Mouse (Mus musculus): Measurements from ENCODE around the gene Tspan5. TPM values are rescaled to one million over a fixed set of nuclear protein-coding genes. Genes with fewer than 3 reads are reported as not detected.

The Tspan5 gene
- polyA plus RNA-seq, 1 experiment, result 6.7 TPM

DNA sequence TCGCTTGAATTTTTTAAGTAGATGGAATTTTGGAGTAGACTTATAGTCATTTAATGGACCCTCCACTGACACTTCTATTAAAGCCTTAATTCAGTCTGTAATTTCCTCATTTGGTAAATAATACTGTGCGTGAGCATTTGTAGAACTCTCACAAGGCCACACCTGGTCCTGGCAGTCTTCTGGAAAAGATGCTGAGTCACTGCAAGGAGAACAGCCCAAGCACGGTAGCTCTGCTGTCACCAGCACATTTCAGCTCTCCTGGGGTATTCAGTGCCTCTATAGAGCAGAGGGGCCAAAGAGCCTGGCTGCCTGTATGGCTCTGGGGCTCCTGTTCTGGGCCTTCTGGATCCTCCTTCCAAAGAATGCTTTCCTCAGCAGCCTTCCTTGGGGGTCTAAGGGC lies 11.2 kb upstream of the Tspan5 start:
- Histone ChIP-seq H3K27ac (replicated peaks; ENCODE audit: low read depth, low read length) (no peak overlapping the region), H3K4me1 (ENCODE audit: control insufficient read depth, insufficient read depth, insufficient read length, low read length) (no peaks in the 10 kb centered on the region), H3K4me3 (ENCODE audit: insufficient read depth, low read depth, low read length) (no peak overlapping the region)

DNA sequence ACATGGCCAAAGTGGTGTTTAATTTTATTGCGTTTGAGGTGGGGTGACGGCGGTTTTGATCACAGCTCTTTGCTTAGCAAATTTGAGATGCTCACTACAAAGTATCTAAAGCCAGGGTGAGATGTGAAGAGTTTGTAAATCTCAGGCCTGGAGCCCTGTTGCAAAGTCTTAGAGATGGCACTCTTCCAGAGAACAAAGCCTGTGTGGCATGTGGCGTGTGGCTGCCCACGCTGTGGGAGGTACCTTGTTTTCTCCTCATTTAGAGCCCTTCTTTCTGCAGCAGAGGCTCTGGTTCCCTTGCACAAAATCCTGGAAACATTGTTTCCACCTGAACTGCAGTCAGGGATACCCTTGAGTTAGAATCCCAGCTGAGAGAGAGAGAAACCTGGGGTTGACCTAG lies 6.2 kb upstream of the Tspan5 start:
- H3K4me1 ChIP-seq (ENCODE audit: control insufficient read depth, insufficient read depth, insufficient read length, low read length), result no peaks in the 10 kb centered on the region
- no peak overlapping the region for H3K27ac ChIP-seq (replicated peaks; ENCODE audit: low read depth, low read length)
- no peak overlapping the region for H3K4me3 ChIP-seq (ENCODE audit: insufficient read depth, low read depth, low read length)

DNA sequence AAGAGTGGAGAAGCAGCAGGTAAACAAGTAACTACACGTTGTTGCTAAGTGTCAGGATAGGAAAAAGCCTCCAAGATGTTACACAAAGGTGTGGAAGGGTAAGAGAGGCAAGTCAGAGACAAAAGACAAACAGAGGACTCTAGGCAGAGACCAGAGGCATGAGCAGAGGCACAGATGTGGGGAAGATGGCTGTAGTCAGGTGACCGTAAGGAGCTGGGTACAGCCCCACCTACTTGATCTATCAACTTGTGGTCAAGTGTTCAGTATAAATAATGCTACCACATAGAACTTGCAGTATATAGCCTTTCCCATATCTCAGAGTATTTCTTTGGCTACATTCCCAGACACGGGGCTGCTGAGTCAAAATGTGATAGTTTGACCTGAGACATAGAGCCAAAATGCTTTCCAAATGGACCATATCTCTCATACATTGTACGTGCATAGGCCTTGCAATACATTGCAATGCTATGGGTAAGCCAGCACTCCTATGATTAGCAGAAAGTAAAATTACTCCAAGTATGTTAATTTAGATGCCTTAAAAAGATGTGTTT lies 2.8 kb upstream of the Tspan5 start:
- peaks cover 7% of the 10 kb centered on the region; the same call in 1 of the 2 replicates for H3K4me1 ChIP-seq (ENCODE audit: control insufficient read depth, insufficient read depth, insufficient read length, low read length)
- H3K4me3 ChIP-seq (ENCODE audit: insufficient read depth, low read depth, low read length), result no peak overlapping the region
- no peak overlapping the region for H3K27ac ChIP-seq (replicated peaks; ENCODE audit: low read depth, low read length)

DNA sequence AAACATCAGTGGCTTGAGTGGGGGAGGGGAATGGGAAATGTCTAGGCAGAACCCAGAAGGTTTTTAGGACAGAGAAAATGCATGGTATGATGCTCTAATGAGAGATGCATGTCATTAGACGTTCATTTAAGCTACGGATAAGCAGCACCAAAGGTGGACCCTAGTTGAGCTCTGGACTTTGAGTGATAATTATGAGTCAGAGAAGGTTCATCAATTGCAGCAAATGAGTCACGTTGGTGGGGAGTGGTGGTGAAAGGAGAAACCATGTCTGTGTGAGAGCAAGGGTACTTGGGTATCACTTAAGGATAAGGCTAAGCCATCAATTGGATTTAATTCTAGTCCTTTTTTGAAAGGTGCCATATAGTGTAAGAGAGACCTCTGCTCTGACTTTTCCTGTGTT lies 1.7 kb upstream of the Tspan5 start:
- Histone ChIP-seq H3K27ac (replicated peaks; ENCODE audit: low read depth, low read length) (no peak overlapping the region), H3K4me1 (ENCODE audit: control insufficient read depth, insufficient read depth, insufficient read length, low read length) (peaks cover 7% of the 10 kb centered on the region; the same call in 1 of the 2 replicates), H3K4me3 (ENCODE audit: insufficient read depth, low read depth, low read length) (no peak overlapping the region)

DNA sequence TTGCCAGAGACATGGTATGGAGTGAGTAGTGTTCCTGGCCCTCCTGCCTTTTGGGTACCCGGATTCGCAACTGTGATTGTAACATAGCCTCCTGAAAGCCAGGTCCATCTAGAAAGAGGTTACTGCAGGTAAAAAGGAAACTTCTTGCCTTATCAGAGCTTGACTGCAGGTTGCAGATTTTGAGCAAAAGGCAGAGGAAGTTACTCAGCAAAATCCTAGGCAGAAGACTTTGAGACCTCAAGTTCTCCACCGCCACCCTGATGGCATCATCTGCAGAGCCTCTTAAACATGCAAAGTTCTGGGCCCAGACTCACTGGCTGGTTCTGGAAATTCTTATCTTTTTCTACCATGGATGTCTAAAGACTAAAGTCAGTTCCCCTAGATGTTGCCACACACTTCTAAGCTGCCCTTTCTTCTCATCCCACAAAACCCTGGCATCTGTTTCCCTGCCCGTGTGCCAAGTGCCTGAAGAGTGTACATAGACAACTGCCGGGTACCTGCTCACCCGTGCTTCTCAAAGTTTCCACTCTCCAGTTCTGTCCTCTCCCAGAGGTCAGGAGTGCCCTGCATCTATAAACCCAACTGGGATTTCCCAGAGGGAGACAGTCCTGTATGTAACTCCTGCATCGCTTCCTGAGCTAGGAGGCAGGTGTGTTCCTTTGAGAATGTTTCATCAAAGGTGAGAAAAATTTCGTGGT lies 1.0 kb upstream of the Tspan5 start:
- H3K27ac ChIP-seq (replicated peaks; ENCODE audit: low read depth, low read length), result no peak overlapping the region
- peaks cover 7% of the 10 kb centered on the region; the same call in 1 of the 2 replicates for H3K4me1 ChIP-seq (ENCODE audit: control insufficient read depth, insufficient read depth, insufficient read length, low read length)
- peak overlapping the region; percentile 64 for H3K4me3 ChIP-seq (ENCODE audit: insufficient read depth, low read depth, low read length)

DNA sequence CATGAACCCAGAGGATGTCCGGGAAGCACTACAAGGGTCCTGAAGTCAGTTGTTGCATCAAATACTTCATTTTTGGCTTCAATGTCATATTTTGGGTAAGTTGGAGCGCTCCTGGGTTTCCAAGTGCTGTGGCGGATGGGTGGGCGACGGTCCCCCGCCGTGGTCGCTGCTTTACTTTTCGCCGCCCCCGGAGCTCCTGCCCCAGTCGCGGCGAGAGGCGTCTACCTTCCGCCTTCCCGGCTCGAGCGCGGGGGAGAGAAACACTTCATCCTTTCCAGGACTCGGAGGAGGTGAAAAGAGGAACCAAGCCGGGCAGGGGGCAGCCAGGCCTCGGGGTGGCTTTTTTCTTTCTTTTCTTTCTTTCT lies 553 bp downstream of the Tspan5 start:
- Histone ChIP-seq H3K4me1 (ENCODE audit: control insufficient read depth, insufficient read depth, insufficient read length, low read length) (peaks cover 7% of the 10 kb centered on the region; the same call in 1 of the 2 replicates), H3K27ac (replicated peaks; ENCODE audit: low read depth, low read length) (peak overlapping the region; percentile 31; the same call in 1 of the 2 replicates)

DNA sequence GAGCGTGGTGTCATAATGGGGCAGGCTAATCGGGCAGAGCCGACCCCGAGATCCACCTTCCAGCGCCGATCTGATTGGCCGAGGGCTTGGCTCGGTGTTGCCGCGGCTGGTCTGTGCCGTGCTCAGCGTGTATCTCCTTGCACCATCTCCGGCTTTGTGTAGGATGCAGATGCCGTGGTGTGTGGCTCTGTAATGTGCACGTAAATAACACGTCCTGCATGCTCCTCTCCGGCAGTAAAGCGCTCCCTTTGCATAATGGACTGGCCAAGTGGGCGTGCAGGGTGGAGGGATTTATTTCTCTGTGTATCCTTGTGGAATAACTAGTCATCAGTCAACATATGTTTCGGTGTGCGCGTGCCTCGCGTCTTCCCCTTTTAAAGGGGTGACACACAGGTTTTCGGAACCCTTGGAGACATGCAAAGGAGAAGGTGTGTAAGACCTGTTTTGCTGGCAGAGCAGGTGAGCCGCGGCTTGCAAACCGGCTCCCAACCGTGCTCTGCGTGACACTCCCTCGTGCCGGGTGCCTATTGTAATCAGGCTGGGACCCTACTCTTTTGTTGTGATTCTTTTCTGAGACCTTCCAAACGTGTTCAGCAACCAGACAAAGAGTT lies 1.2 kb downstream of the Tspan5 start:
- H3K4me3 ChIP-seq (ENCODE audit: insufficient read depth, low read depth, low read length), result peak overlapping the region; percentile 64
- H3K4me1 ChIP-seq (ENCODE audit: control insufficient read depth, insufficient read depth, insufficient read length, low read length), result peaks cover 7% of the 10 kb centered on the region; the same call in 1 of the 2 replicates
- no peak overlapping the region for H3K27ac ChIP-seq (replicated peaks; ENCODE audit: low read depth, low read length)

More for the DNA sequence above, 553 bp downstream of the Tspan5 start:
- H3K4me3 ChIP-seq (ENCODE audit: insufficient read depth, low read depth, low read length), result peak overlapping the region; percentile 64

DNA sequence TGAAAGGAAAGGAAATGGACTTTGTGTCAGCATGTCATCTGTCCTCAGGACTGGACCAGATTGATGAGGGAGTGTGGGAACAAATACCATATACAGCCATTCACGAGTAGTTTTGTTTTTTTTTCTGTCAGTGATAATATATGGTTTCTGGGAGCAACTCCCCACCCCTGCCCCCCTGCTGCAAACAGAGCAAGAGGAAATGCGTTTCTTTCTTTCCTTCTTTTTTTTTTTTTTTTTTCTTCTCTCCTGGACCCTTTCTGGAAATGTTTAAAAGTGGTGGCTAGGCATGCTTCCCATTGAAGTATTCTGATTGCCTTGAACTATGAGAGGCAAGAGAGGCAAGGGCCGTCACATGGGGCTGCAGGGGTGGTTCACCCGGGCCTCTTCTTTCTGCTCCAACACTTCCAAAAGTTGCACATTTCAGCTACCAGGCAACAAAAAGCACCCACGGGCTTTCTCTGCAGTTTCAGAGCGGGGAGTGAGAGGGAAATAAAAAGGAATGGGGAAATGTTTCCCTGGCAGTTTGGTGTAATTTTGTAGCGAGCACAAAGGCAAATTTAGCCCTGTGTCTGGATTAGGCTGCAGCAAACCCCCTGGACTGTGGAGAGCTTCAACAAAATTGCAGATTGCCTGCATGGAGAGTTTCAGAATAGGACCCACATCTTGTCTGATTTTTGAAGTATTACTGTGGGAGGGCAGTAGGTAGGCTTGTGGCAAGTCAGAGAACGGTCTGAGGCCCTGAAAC lies 2.2 kb downstream of the Tspan5 start:
- H3K4me1 ChIP-seq (ENCODE audit: control insufficient read depth, insufficient read depth, insufficient read length, low read length), result peaks cover 7% of the 10 kb centered on the region; the same call in 1 of the 2 replicates
- peak overlapping the region; percentile 64; the same call in 1 of the 2 replicates for H3K4me3 ChIP-seq (ENCODE audit: insufficient read depth, low read depth, low read length)
- H3K27ac ChIP-seq (replicated peaks; ENCODE audit: low read depth, low read length), result no peak overlapping the region

DNA sequence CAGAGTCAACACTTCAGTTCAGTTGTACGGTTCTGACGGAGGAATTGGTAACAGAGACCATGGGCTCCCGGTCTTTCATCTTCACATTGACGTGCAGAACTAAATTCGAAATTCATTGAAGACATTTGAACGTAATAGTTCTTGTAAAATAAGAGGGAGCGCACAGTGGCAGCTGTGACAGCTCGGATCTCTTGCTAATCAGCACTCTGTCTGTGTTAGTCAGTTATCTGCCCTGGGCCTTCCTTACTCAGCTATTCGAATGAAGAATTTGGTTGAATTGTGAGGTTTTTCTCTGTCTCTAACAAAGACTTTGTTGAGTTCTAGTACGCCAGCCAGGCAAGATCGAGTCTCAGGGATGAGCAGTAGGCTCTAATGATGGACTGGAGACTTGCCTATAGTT lies 3.1 kb downstream of the Tspan5 start:
- Histone ChIP-seq H3K27ac (replicated peaks; ENCODE audit: low read depth, low read length) (no peak overlapping the region), H3K4me1 (ENCODE audit: control insufficient read depth, insufficient read depth, insufficient read length, low read length) (peaks cover 7% of the 10 kb centered on the region; the same call in 1 of the 2 replicates), H3K4me3 (ENCODE audit: insufficient read depth, low read depth, low read length) (no peak overlapping the region)

DNA sequence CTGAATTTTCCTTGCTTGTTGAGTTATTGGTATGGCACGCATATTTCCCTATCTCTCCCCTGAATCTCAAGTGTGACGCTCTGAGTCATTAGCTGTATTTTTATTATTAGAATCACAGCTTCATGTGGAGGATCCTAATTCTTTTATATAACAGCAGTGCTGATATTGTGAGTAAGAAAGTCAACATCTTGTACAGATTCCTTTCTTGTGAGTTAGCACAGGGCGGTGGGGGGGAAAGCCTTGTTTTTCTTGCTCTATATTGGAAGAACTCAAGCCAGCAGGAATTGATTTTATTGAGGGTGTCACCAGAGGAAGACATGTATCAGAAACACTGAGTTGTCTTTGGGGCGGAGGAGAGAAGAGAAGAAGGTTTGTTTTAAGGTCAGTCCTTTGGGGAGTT lies 3.6 kb downstream of the Tspan5 start:
- H3K4me3 ChIP-seq (ENCODE audit: insufficient read depth, low read depth, low read length), result no peak overlapping the region
- H3K27ac ChIP-seq (replicated peaks; ENCODE audit: low read depth, low read length), result no peak overlapping the region
- peaks cover 7% of the 10 kb centered on the region; the same call in 1 of the 2 replicates for H3K4me1 ChIP-seq (ENCODE audit: control insufficient read depth, insufficient read depth, insufficient read length, low read length)

DNA sequence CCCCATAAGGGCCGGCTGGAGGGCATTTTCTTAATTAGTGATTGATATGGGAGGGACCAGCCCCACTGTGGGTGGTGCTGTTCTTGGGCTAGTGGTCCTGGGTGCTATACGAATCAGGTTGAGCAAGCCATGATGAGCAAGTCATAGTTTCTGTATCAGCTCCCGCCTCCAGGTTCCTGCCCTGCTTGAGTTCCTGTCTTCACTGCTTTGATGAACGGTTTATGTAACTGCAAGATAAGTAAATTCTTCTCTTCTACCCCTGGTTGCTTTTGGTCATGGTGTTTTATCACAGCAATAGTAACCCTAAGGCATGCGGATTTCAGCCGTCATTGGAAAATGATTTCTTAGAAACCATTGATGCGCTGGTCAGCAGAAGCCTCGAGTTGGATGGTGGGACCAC lies 4.6 kb downstream of the Tspan5 start:
- Histone ChIP-seq H3K4me1 (ENCODE audit: control insufficient read depth, insufficient read depth, insufficient read length, low read length) (peaks cover 7% of the 10 kb centered on the region; the same call in 1 of the 2 replicates), H3K4me3 (ENCODE audit: insufficient read depth, low read depth, low read length) (no peak overlapping the region), H3K27ac (replicated peaks; ENCODE audit: low read depth, low read length) (no peak overlapping the region)

DNA sequence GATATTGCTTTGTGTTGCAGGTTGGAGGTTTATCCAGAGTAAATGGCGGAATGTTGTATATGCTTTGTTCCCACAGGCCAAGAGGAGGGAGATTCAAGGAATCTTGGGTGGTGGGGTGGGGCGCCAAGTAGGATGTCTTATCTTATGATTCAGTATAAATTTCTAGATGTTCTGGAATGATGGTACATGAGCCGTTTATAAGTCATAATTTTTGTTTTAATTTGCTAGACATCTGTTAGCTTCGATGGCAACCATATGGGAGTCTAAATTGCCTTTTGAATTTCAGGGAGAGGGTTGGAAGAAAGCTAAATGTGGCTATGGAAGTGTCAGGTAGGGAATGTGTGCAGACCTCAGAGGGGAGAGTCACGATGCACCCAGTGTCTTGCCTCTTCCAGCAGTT lies 5.0 kb downstream of the Tspan5 start:
- no peak overlapping the region for H3K27ac ChIP-seq (replicated peaks; ENCODE audit: low read depth, low read length)
- H3K4me3 ChIP-seq (ENCODE audit: insufficient read depth, low read depth, low read length), result no peak overlapping the region
- peaks cover 7% of the 10 kb centered on the region; the same call in 1 of the 2 replicates for H3K4me1 ChIP-seq (ENCODE audit: control insufficient read depth, insufficient read depth, insufficient read length, low read length)

DNA sequence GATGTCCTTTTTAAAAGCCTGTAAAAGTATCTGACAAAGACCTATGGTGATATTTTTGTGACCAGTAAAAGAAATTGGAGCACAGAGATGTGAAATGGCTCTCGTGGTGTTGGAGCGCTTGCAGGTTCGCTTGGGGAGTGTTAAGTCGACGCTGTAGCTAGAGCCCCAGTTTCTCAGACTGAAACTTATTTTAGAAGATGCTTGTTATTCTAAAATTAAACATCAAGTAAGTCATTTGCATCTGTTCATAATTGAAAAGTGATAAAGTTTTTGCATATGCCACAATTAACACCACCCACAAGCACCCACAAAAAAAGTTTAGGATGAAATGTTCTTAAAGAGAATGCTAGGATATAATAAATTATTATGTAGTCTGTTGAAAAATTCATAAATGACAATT lies 6.0 kb downstream of the Tspan5 start:
- no peak overlapping the region for H3K4me3 ChIP-seq (ENCODE audit: insufficient read depth, low read depth, low read length)
- peaks cover 7% of the 10 kb centered on the region for H3K4me1 ChIP-seq (ENCODE audit: control insufficient read depth, insufficient read depth, insufficient read length, low read length)
- H3K27ac ChIP-seq (replicated peaks; ENCODE audit: low read depth, low read length), result no peak overlapping the region

DNA sequence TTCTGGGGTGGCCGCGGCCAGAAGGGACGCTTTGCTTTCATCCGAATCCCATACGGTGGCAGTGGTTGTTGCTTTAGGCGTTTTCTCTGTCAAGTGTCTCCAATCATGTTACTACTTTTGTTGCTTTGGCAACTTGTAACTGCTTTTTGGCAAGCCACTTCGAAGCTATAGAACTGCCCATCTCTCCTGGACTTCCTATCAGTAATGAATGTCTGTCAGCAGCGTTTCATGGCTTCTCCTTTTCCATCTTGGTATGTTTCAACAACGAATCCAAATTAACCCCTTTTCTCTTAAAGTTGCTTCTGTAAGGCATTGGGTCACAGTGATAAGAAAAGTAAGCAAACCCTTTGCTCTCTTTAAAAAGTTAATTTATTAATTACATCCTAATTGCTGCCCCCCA lies 7.7 kb downstream of the Tspan5 start:
- H3K4me1 ChIP-seq (ENCODE audit: control insufficient read depth, insufficient read depth, insufficient read length, low read length), result peaks cover 6% of the 10 kb centered on the region; the same call in 1 of the 2 replicates
- no peak overlapping the region for H3K27ac ChIP-seq (replicated peaks; ENCODE audit: low read depth, low read length)
- H3K4me3 ChIP-seq (ENCODE audit: insufficient read depth, low read depth, low read length), result no peak overlapping the region

DNA sequence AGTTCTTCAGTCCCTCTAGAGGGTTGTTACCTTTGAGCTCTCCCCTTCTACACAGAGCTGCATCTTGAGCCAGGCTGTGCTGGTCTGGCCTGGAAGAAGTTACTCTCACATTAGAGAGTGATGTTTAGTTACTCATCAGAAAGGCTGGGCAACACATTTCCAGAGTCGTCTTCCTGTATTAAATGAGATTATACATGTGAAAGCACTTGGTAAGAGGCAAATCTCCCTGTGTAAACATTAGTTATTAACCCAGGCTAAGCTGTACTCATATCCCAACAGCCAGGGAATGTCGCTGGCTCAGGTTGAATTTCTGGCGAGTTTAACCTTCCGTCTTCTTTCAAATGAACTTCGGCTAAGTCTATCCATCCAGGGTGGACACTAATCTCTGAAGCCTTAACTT lies 9.3 kb downstream of the Tspan5 start:
- H3K27ac ChIP-seq (replicated peaks; ENCODE audit: low read depth, low read length), result no peak overlapping the region

More for the DNA sequence above, 9.3 kb downstream of the Tspan5 start:
- H3K4me1 ChIP-seq (ENCODE audit: control insufficient read depth, insufficient read depth, insufficient read length, low read length), result peaks cover 6% of the 10 kb centered on the region; the same call in 1 of the 2 replicates
- H3K4me3 ChIP-seq (ENCODE audit: insufficient read depth, low read depth, low read length), result no peak overlapping the region
